Mouse (Mus musculus): Measurements from ENCODE around the gene Sox15. TPM values are rescaled to one million over a fixed set of nuclear protein-coding genes. Genes with fewer than 3 reads are reported as not detected.

Sox15 gene
- total RNA-seq, 2 experiments from 2014 or later: 0.44 TPM; not detected in 1

- no peak for DNase-seq (ENCODE audit: low spot score in 2 of 2)
- TF ChIP-seq CTCF (conservative IDR thresholded peaks at IDR 0.05): no peak
- Histone ChIP-seq H3K4me3 (no peak overlapping the region), H3K27ac (no peak overlapping the region)
These were observed 48.9 kb downstream of the Sox15 start for GRCm38 (mm10) chr11:69703814-69704612.

- Histone ChIP-seq H3K27ac (no peak overlapping the region), H3K4me3 (no peak overlapping the region)
- TF ChIP-seq CTCF (conservative IDR thresholded peaks at IDR 0.05): no peak
- DNase-seq (ENCODE audit: low spot score in 2 of 2): no peak
These were observed 49.5 kb downstream of the Sox15 start for GRCm38 (mm10) chr11:69704613-69705010.

Small RNAs within 50 kb of the gene (microRNA-seq; reads per million reads assigned to microRNA genes)
- gene Mir1934 (5.4 to 6.3 reads per million in 2 experiments), gene Mir467f (0 reads per million in 2 experiments)

Other genes with a start within 250 kb of the Sox15 start
- gene Kdm6b, start 241.6 kb upstream of the Sox15 start, total RNA-seq (2021): 10 to 100 TPM; 34.3 to 40.9 TPM
- gene Dnah2, start 106.2 kb upstream of the Sox15 start, total RNA-seq (2021): 1 to 10 TPM; 4.6 to 5.2 TPM
- 100 to 1,000 TPM; 113 to 116 TPM for gene Efnb3, start 95.1 kb upstream of the Sox15 start, total RNA-seq (2021)
- 10 to 100 TPM; 12.0 to 14.3 TPM for gene Wrap53, start 75.1 kb upstream of the Sox15 start, total RNA-seq (2021)
- gene Trp53, start 75.0 kb upstream of the Sox15 start, total RNA-seq (2021): 10 to 100 TPM; 28.5 to 32.3 TPM
- gene Atp1b2, start 49.4 kb upstream of the Sox15 start, total RNA-seq (2021): 100 to 1,000 TPM; 391 to 411 TPM
- gene Shbg, start 37.4 kb upstream of the Sox15 start, total RNA-seq (2021): not detected
- gene Sat2, start 33.3 kb upstream of the Sox15 start, total RNA-seq (2021): 10 to 100 TPM; 15.1 to 15.6 TPM
- 100 to 1,000 TPM; 138 to 143 TPM for gene Fxr2, start 22.3 kb upstream of the Sox15 start, total RNA-seq (2021)
- gene Mpdu1, start 7.3 kb downstream of the Sox15 start, total RNA-seq (2021): 10 to 100 TPM; 54.9 to 59.3 TPM
- gene Cd68, start 10.8 kb downstream of the Sox15 start, total RNA-seq (2021): 10 to 100 TPM in 1 of 2 experiments, 1 to 10 TPM in 1; 9.7 to 15.4 TPM
- gene Eif4a1, start 17.1 kb downstream of the Sox15 start, total RNA-seq (2021): 100 to 1,000 TPM; 342 to 344 TPM
- gene Senp3, start 26.8 kb downstream of the Sox15 start, total RNA-seq (2021): 100 to 1,000 TPM; 108 to 132 TPM
- 1 to 10 TPM; 2.1 to 2.5 TPM for gene Tnfsf13, start 30.5 kb downstream of the Sox15 start, total RNA-seq (2021)
- 1 to 10 TPM; 8.9 to 9.6 TPM for gene Tnfsf12, start 40.5 kb downstream of the Sox15 start, total RNA-seq (2021)
- gene Tnfsfm13, start 40.8 kb downstream of the Sox15 start, total RNA-seq (2021): 1 to 10 TPM; 1.6 to 2.2 TPM
- gene Polr2a, start 103.3 kb downstream of the Sox15 start, total RNA-seq (2021): 10 to 100 TPM; 64.6 to 65.4 TPM
- gene Slc35g3, start 106.7 kb downstream of the Sox15 start, total RNA-seq (2021): not detected
- 100 to 1,000 TPM; 122 to 133 TPM for gene Zbtb4, start 110.6 kb downstream of the Sox15 start, total RNA-seq (2021)
- gene Chrnb1, start 140.6 kb downstream of the Sox15 start, total RNA-seq (2021): 1 to 10 TPM; 1.1 to 1.3 TPM
- 10 to 100 TPM; 25.6 to 28.0 TPM for gene Fgf11, start 146.5 kb downstream of the Sox15 start, total RNA-seq (2021)
- gene Tmem102, start 150.3 kb downstream of the Sox15 start, total RNA-seq (2021): not detected
- gene Gm39566, start 160.0 kb downstream of the Sox15 start, total RNA-seq (2021): not detected
- not detected for gene Spem2, start 163.2 kb downstream of the Sox15 start, total RNA-seq (2021)
- gene Spem1, start 166.9 kb downstream of the Sox15 start, total RNA-seq (2021): under 1 TPM; 0.34 to 0.49 TPM
- gene Nlgn2, start 182.5 kb downstream of the Sox15 start, total RNA-seq (2021): 100 to 1,000 TPM; 197 to 201 TPM
- gene Tmem256, start 183.2 kb downstream of the Sox15 start, total RNA-seq (2021): 100 to 1,000 TPM; 113 to 114 TPM
- gene Plscr3, start 191.1 kb downstream of the Sox15 start, total RNA-seq (2021): 10 to 100 TPM; 17.1 to 19.8 TPM
- not detected for gene Tnk1, start 203.4 kb downstream of the Sox15 start, total RNA-seq (2021)
- not detected for gene Tmem95, start 222.7 kb downstream of the Sox15 start, total RNA-seq (2021)
- gene Kctd11, start 226.1 kb downstream of the Sox15 start, total RNA-seq (2021): 1 to 10 TPM; 1.3 to 1.4 TPM
- not detected for gene Acap1, start 240.2 kb downstream of the Sox15 start, total RNA-seq (2021)
- 1 to 10 TPM in 1 of 2 experiments, under 1 TPM in 1; 0.64 to 1.0 TPM for gene 2810408A11Rik, start 245.7 kb downstream of the Sox15 start, total RNA-seq (2021)
- 100 to 1,000 TPM; 122 to 125 TPM for gene Neurl4, start 245.8 kb downstream of the Sox15 start, total RNA-seq (2021)

All from layer of hippocampus, adult 2 months (tissue).